ENCODE assay signal across 9 mouse cellular contexts in genomic region chr7:111182319-111182718, GRCm38 (mm10).
A peak's percentile ranks its signal among the peaks of the same experiment; 100 is the strongest.
DNase-seq lines count a peak whose midpoint lies in the region; ATAC-seq and TF ChIP-seq lines count a peak whose summit lies in the region.
"Had no signal": no experiment of that assay in that cellular context is flagged by ENCODE, and none has a peak within 500 bp of the region (broad histone marks: within the 10 kb centered on the region; RNA-seq: fewer than 3 reads in every experiment).

No protein-coding gene starts in this region.

- DNase-seq in right cerebral cortex, adult 2 months (ENCODE audit: low spot score in 2 of 2), result peak; percentile 76 to 83
- no peak for DNase-seq in right cerebral cortex, postnatal 36 days (ENCODE audit: low spot score in 2 of 2)
- DNase-seq in brain, embryonic 14.5 days (ENCODE audit: low read depth), result peak; percentile 78
- DNase-seq in forebrain, embryonic 11.5 days (ENCODE audit: low spot score), result peak; percentile 63
- peak; percentile 88 for DNase-seq in hindbrain, postnatal 0 days (ENCODE audit: low spot score)
- peak; percentile 36 to 57 for DNase-seq in left cerebral cortex, postnatal 36 days (ENCODE audit: low spot score in 2 of 2)
- DNase-seq in midbrain, postnatal 0 days (ENCODE audit: low spot score), result peak; percentile 87
- DNase-seq in thymus, postnatal 25 days, result peak; percentile 26

- no peak overlapping the region for H3K4me3 ChIP-seq in forebrain, embryonic 11.5 days (ENCODE audit: low read depth, low read length)
- H3K4me3 ChIP-seq in hindbrain, postnatal 0 days (ENCODE audit: low read length), result no peak overlapping the region
- no peak overlapping the region for H3K4me3 ChIP-seq in midbrain, postnatal 0 days (ENCODE audit: low read depth, low read length)
- H3K4me3 ChIP-seq: myocyte had no signal

- peak; percentile 55; the same call in 1 of the 2 replicates for ATAC-seq in forebrain, embryonic 11.5 days (replicated peaks; ENCODE audit: low FRiP score)
- ATAC-seq in hindbrain, postnatal 0 days, result peak; percentile 81
- no peak for ATAC-seq in midbrain, postnatal 0 days (ENCODE audit: low FRiP score)

- no peak for TF ChIP-seq POLR2A in brain, embryonic 14.5 days (IDR thresholded peaks at IDR 0.05; ENCODE audit: borderline replicate concordance, extremely low read depth, insufficient read depth, insufficient read length, poor library complexity, severe bottlenecking)

- H3K36me3 ChIP-seq in forebrain, embryonic 11.5 days (ENCODE audit: control insufficient read depth, insufficient read depth, low read length), result no peaks in the 10 kb centered on the region
- no peaks in the 10 kb centered on the region for H3K36me3 ChIP-seq in hindbrain, postnatal 0 days (ENCODE audit: insufficient read depth, low read length)
- H3K36me3 ChIP-seq in midbrain, postnatal 0 days (ENCODE audit: insufficient read depth, low read length), result no peaks in the 10 kb centered on the region

- intact Hi-C loops in left cerebral cortex, postnatal 36 days (cut with DNase I), result loop anchor here (2.0 to 10.0 kb wide), 4 partner anchors 60 to 786 kb away; partner anchors contain the start of gene Galnt18

- no peaks in the 10 kb centered on the region for H3K4me1 ChIP-seq in forebrain, embryonic 11.5 days (replicated peaks; ENCODE audit: control insufficient read depth, insufficient read depth, low read length)
- no peaks in the 10 kb centered on the region for H3K4me1 ChIP-seq in hindbrain, postnatal 0 days (ENCODE audit: insufficient read depth, low read length)
- H3K4me1 ChIP-seq in midbrain, postnatal 0 days (ENCODE audit: insufficient read depth, low read length), result no peaks in the 10 kb centered on the region

- WGBS in forebrain, embryonic 11.5 days, result 69% methylated on average over 3 of the region's 3 CpGs
- WGBS in hindbrain, postnatal 0 days, result 65% methylated on average over 3 of the region's 3 CpGs
- 83% methylated on average over 3 of the region's 3 CpGs for WGBS in midbrain, postnatal 0 days

- peak; percentile 68; the same call in 1 of the 2 replicates for TF ChIP-seq CTCF in brain, embryonic 14.5 days (IDR thresholded peaks at IDR 0.05; ENCODE audit: borderline replicate concordance, extremely low read depth, insufficient read depth, insufficient read length)
- TF ChIP-seq CTCF in hindbrain, postnatal 0 days (IDR thresholded peaks at IDR 0.05; ENCODE audit: low read depth), result peak; percentile 88
- peak; percentile 94 for TF ChIP-seq CTCF in midbrain, postnatal 0 days (IDR thresholded peaks at IDR 0.05)

- H3K4me2 ChIP-seq in forebrain, embryonic 11.5 days (ENCODE audit: low read depth, low read length, severe bottlenecking), result no peak overlapping the region
- H3K4me2 ChIP-seq in hindbrain, postnatal 0 days (ENCODE audit: low read depth, low read length), result no peak overlapping the region
- H3K4me2 ChIP-seq in midbrain, postnatal 0 days (ENCODE audit: low read depth, low read length, poor library complexity, severe bottlenecking), result no peak overlapping the region

- no peaks in the 10 kb centered on the region for H3K9me3 ChIP-seq in forebrain, embryonic 11.5 days (ENCODE audit: control insufficient read depth, low read length)
- no peaks in the 10 kb centered on the region for H3K9me3 ChIP-seq in hindbrain, postnatal 0 days (ENCODE audit: low read length)
- H3K9me3 ChIP-seq in midbrain, postnatal 0 days (ENCODE audit: low read length), result no peaks in the 10 kb centered on the region

- H3K27ac ChIP-seq in forebrain, embryonic 11.5 days (ENCODE audit: low read depth, low read length), result no peak overlapping the region
- no peak overlapping the region for H3K27ac ChIP-seq in hindbrain, postnatal 0 days
- no peak overlapping the region for H3K27ac ChIP-seq in midbrain, postnatal 0 days (ENCODE audit: low read depth, low read length)

- no peak overlapping the region for H3K9ac ChIP-seq in forebrain, embryonic 11.5 days (ENCODE audit: low read length)
- H3K9ac ChIP-seq in hindbrain, postnatal 0 days (replicated peaks; ENCODE audit: low read length), result no peak overlapping the region
- no peak overlapping the region for H3K9ac ChIP-seq in midbrain, postnatal 0 days (replicated peaks; ENCODE audit: low read length, poor library complexity, severe bottlenecking)

- H3K27me3 ChIP-seq in forebrain, embryonic 11.5 days (ENCODE audit: control insufficient read depth, insufficient read depth, low read length), result no peaks in the 10 kb centered on the region
- H3K27me3 ChIP-seq in hindbrain, postnatal 0 days (ENCODE audit: insufficient read depth, low read length), result no peaks in the 10 kb centered on the region
- no peaks in the 10 kb centered on the region for H3K27me3 ChIP-seq in midbrain, postnatal 0 days (ENCODE audit: insufficient read depth, low read length)

Comparison
In these comparisons a context has a peak if more than half of its experiments do, and no peak if none do; other contexts are left out.
1. DNase-seq: peak in right cerebral cortex, adult 2 months (2 of 2), brain, embryonic 14.5 days (single experiment), forebrain, embryonic 11.5 days (single experiment), hindbrain, postnatal 0 days (single experiment), left cerebral cortex, postnatal 36 days (2 of 2), midbrain, postnatal 0 days (single experiment) and thymus, postnatal 25 days (single experiment); none in right cerebral cortex, postnatal 36 days (0 of 2).
2. Peak in every context shown above with its lines, with median percentiles within 50 percentile points of each other: CTCF ChIP-seq.